Mouse (Mus musculus) intestine, embryonic 16.5 days (tissue): ENCODE data around the gene Mertk. TPM values are rescaled to one million over a fixed set of nuclear protein-coding genes. Genes with fewer than 3 reads are reported as not detected.

ENCODE experiments used
- ATAC-seq: fragments of 200-750 bp; cut with Nextera tagmentation; 2 replicates; pipeline ENCODE4 v1.8.0; 2017; ENCODE audit warnings: moderate TSS enrichment, moderate library complexity
- H3K27ac ChIP-seq: fragments of 300-500 bp; sonication (generic); 2 replicates; pipeline ENCODE4 v1.5.1; 2014; ENCODE audit warnings: mild to moderate bottlenecking, low read length
- H3K27me3 ChIP-seq: fragments of 300-500 bp; sonication (generic); replicated peaks from 2 replicates; pipeline ENCODE4 v1.6.1; 2014; ENCODE audit warnings: low read length, control low read depth, mixed read lengths; ENCODE audit not compliant: control insufficient read depth, insufficient read depth
- H3K36me3 ChIP-seq: fragments of 300-500 bp; sonication (generic); 2 replicates; pipeline ENCODE4 v1.6.1; 2014; ENCODE audit warnings: low read length, control low read depth; ENCODE audit not compliant: control insufficient read depth, insufficient read depth
- H3K4me1 ChIP-seq: fragments of 300-500 bp; sonication (generic); 2 replicates; pipeline ENCODE4 v1.6.1; 2014; ENCODE audit warnings: low read length, control low read depth, mixed read lengths; ENCODE audit not compliant: control insufficient read depth, insufficient read depth
- H3K4me2 ChIP-seq: fragments of 300-500 bp; sonication (generic); 2 replicates; pipeline ENCODE4 v1.6.1; 2014; ENCODE audit warnings: low read depth, low read length, control low read depth
- H3K4me3 ChIP-seq: fragments of 300-500 bp; sonication (generic); 2 replicates; pipeline ENCODE4 v1.5.1; 2014; ENCODE audit warnings: mild to moderate bottlenecking, low read length
- H3K9ac ChIP-seq: fragments of 300-500 bp; sonication (generic); 2 replicates; pipeline ENCODE4 v1.6.1; 2014; ENCODE audit warnings: low read depth, low read length
- H3K9me3 ChIP-seq: fragments of 300-500 bp; sonication (generic); 2 replicates; pipeline ENCODE4 v1.6.1; 2016; ENCODE audit warnings: low read length, control low read depth; ENCODE audit not compliant: control insufficient read depth
- WGBS: fragments of 180-500 bp; shearing (Covaris S2); extraction: QIAGEN DNeasy Blood & Tissue Kit; methylation state at CpG from one replicate; pipeline ENCODE4 v1.1.7; 2014; 5-methylcytosine and 5-hydroxymethylcytosine counted together
- polyA plus RNA-seq: library from polyadenylated mRNA; unstranded; fragments of >200 nt; fragmentation: Nextera tagmentation; extraction: Ambion mirVana; gene quantifications from 2 replicates; pipeline ENCODE4 v1.2.1, GENCODE M21; 2015

Gene Mertk
- polyA plus RNA-seq, 1 experiment from 2014 or later, result 13.5 TPM

- H3K9me3 ChIP-seq, result no peaks in the 10 kb centered on the region
- H3K36me3 ChIP-seq, result no peaks in the 10 kb centered on the region
- H3K9ac ChIP-seq, result peak overlapping the region; percentile 57
- peak overlapping the region; percentile 96 for H3K27ac ChIP-seq
- H3K4me1 ChIP-seq, result peaks cover 22% of the 10 kb centered on the region
- H3K4me3 ChIP-seq, result peak overlapping the region; percentile 73
- WGBS, result 0% methylated on average over 7 of the region's 7 CpGs
- H3K4me2 ChIP-seq, result peak overlapping the region; percentile 66
- H3K27me3 ChIP-seq, result no peaks in the 10 kb centered on the region
- no peak; the same call in 1 of the 2 replicates for ATAC-seq
Observed at GRCm38 (mm10) chr2:128817387-128817785, 118.6 kb downstream of the Mertk start.

- peaks cover 19% of the 10 kb centered on the region for H3K4me1 ChIP-seq
- under 1% methylated on average over 59 of the region's 59 CpGs for WGBS
- peak within 1 kb of the TSS; percentile 66 for H3K4me2 ChIP-seq
- no peaks in the 10 kb centered on the region for H3K27me3 ChIP-seq
- H3K4me3 ChIP-seq, result peak within 1 kb of the TSS; percentile 73
- H3K27ac ChIP-seq, result peak within 1 kb of the TSS; percentile 97
- peak; percentile 88 for ATAC-seq
- no peaks in the 10 kb centered on the region for H3K36me3 ChIP-seq
- peak within 1 kb of the TSS; percentile 87 for H3K9ac ChIP-seq
- H3K9me3 ChIP-seq, result no peaks in the 10 kb centered on the region
Observed at GRCm38 (mm10) chr2:128817786-128818681, 119.3 kb downstream of the Mertk start, which contains the start of gene Tmem87b. TSS of gene Tmem87b (plus strand) at chr2:128818118.

GRCm38 (mm10) chr2:128818956-128819643 lies 120.3 kb downstream of the Mertk start:
- WGBS, result 8% methylated on average over 14 of the region's 14 CpGs

GRCm38 (mm10) chr2:128820631-128821030 lies 121.9 kb downstream of the Mertk start:
- H3K9me3 ChIP-seq, result no peaks in the 10 kb centered on the region
- H3K4me1 ChIP-seq, result peaks cover 19% of the 10 kb centered on the region
- no peaks in the 10 kb centered on the region for H3K27me3 ChIP-seq
- 80% methylated on average over 2 of the region's 2 CpGs for WGBS
- no peak for ATAC-seq
- H3K36me3 ChIP-seq, result no peaks in the 10 kb centered on the region; the same call in 1 of the 2 replicates
- no peak overlapping the region for H3K9ac ChIP-seq
- no peak overlapping the region for H3K4me3 ChIP-seq
- H3K4me2 ChIP-seq, result no peak overlapping the region
- no peak overlapping the region for H3K27ac ChIP-seq

More at GRCm38 (mm10) chr2:128818956-128819643, 120.3 kb downstream of the Mertk start:
- H3K27ac ChIP-seq, result peak overlapping the region; percentile 97
- H3K4me2 ChIP-seq, result peak overlapping the region; percentile 63
- ATAC-seq, result no peak
- H3K4me1 ChIP-seq, result peaks cover 19% of the 10 kb centered on the region
- H3K9me3 ChIP-seq, result no peaks in the 10 kb centered on the region
- H3K4me3 ChIP-seq, result peak overlapping the region; percentile 73
- no peaks in the 10 kb centered on the region; the same call in 1 of the 2 replicates for H3K36me3 ChIP-seq
- peak overlapping the region; percentile 87 for H3K9ac ChIP-seq
- no peaks in the 10 kb centered on the region for H3K27me3 ChIP-seq

- no peak overlapping the region for H3K27ac ChIP-seq
- 87% methylated on average over 5 of the region's 5 CpGs for WGBS
- no peak overlapping the region for H3K9ac ChIP-seq
- no peaks in the 10 kb centered on the region for H3K27me3 ChIP-seq
- H3K9me3 ChIP-seq, result no peaks in the 10 kb centered on the region
- ATAC-seq, result no peak
- H3K4me1 ChIP-seq, result peaks cover 19% of the 10 kb centered on the region
- H3K4me2 ChIP-seq, result no peak overlapping the region
- H3K36me3 ChIP-seq, result no peaks in the 10 kb centered on the region; the same call in 1 of the 2 replicates
- H3K4me3 ChIP-seq, result no peak overlapping the region
Observed at GRCm38 (mm10) chr2:128823893-128824292, 125.1 kb downstream of the Mertk start.

GRCm38 (mm10) chr2:128827787-128828186 lies 129.0 kb downstream of the Mertk start:
- no peak overlapping the region for H3K27ac ChIP-seq

GRCm38 (mm10) chr2:128832611-128833010 lies 133.9 kb downstream of the Mertk start:
- Histone ChIP-seq H3K9me3 (no peaks in the 10 kb centered on the region), H3K4me2 (no peak overlapping the region), H3K27ac (peak overlapping the region; percentile 74), H3K4me3 (no peak overlapping the region), H3K4me1 (peaks cover 9% of the 10 kb centered on the region; the same call in 1 of the 2 replicates), H3K36me3 (no peaks in the 10 kb centered on the region; the same call in 1 of the 2 replicates), H3K27me3 (no peaks in the 10 kb centered on the region), H3K9ac (no peak overlapping the region)
- ATAC-seq, result peak; percentile 27
- WGBS, result 50% methylated on average over 3 of the region's 3 CpGs

More at GRCm38 (mm10) chr2:128827787-128828186, 129.0 kb downstream of the Mertk start:
- H3K4me1 ChIP-seq, result peaks cover 8% of the 10 kb centered on the region; the same call in 1 of the 2 replicates
- no peak overlapping the region for H3K4me3 ChIP-seq
- no peaks in the 10 kb centered on the region for H3K9me3 ChIP-seq
- 93% methylated on average over 1 of the region's 1 CpGs for WGBS
- no peak overlapping the region for H3K9ac ChIP-seq
- no peak for ATAC-seq
- no peaks in the 10 kb centered on the region for H3K27me3 ChIP-seq
- H3K36me3 ChIP-seq, result no peaks in the 10 kb centered on the region; the same call in 1 of the 2 replicates
- no peak overlapping the region for H3K4me2 ChIP-seq

- no peak overlapping the region for H3K9ac ChIP-seq
- peaks cover 9% of the 10 kb centered on the region; the same call in 1 of the 2 replicates for H3K4me1 ChIP-seq
- no peaks in the 10 kb centered on the region for H3K27me3 ChIP-seq
- WGBS, result 77% methylated on average over 2 of the region's 2 CpGs
- H3K36me3 ChIP-seq, result no peaks in the 10 kb centered on the region; the same call in 1 of the 2 replicates
- no peaks in the 10 kb centered on the region for H3K9me3 ChIP-seq
- no peak overlapping the region for H3K4me2 ChIP-seq
- no peak overlapping the region for H3K4me3 ChIP-seq
- ATAC-seq, result peak; percentile 85
- H3K27ac ChIP-seq, result peak overlapping the region; percentile 74
Observed at GRCm38 (mm10) chr2:128833035-128833434, 134.3 kb downstream of the Mertk start.

- no peaks in the 10 kb centered on the region for H3K9me3 ChIP-seq
- H3K4me1 ChIP-seq, result peaks cover 9% of the 10 kb centered on the region; the same call in 1 of the 2 replicates
- no peaks in the 10 kb centered on the region for H3K27me3 ChIP-seq
- H3K4me2 ChIP-seq, result no peak overlapping the region
- peak overlapping the region; percentile 74 for H3K27ac ChIP-seq
- WGBS, result 80% methylated on average over 2 of the region's 2 CpGs
- ATAC-seq, result peak; percentile 92
- no peaks in the 10 kb centered on the region; the same call in 1 of the 2 replicates for H3K36me3 ChIP-seq
- no peak overlapping the region for H3K9ac ChIP-seq
- H3K4me3 ChIP-seq, result no peak overlapping the region
Observed at GRCm38 (mm10) chr2:128833435-128833834, 134.7 kb downstream of the Mertk start.
